Mouse (Mus musculus) megakaryocyte, embryonic 14.5 days (primary cell): ENCODE measurements around the gene Sub1. TPM values are rescaled to one million over a fixed set of nuclear protein-coding genes. Genes with fewer than 3 reads are reported as not detected.

Experiments
- H3K27me3 ChIP-seq: replicated peaks from 2 replicates; pipeline ENCODE3; 2012; ENCODE audit warnings: inconsistent platforms
- H3K36me3 ChIP-seq: replicated peaks from 2 replicates; pipeline ENCODE3; 2012; ENCODE audit warnings: low read length, inconsistent platforms, mixed read lengths
- H3K4me1 ChIP-seq: 2 replicates; pipeline ENCODE4 v1.6.1; 2012; ENCODE audit warnings: inconsistent platforms
- H3K4me3 ChIP-seq: replicated peaks from 2 replicates; pipeline ENCODE3; 2012; ENCODE audit warnings: moderate library complexity, mild to moderate bottlenecking, inconsistent platforms
- H3K9me3 ChIP-seq: 2 replicates; pipeline ENCODE4 v1.6.1; 2012; ENCODE audit warnings: inconsistent platforms
- FLI1 ChIP-seq: IDR thresholded peaks from 2 replicates; pipeline ENCODE4 v1.6.1; 2012; ENCODE audit warnings: low read length, inconsistent platforms, mixed read lengths
- GATA1 ChIP-seq: IDR thresholded peaks from 3 replicates; pipeline ENCODE4 v1.6.1; 2012; ENCODE audit warnings: mixed read lengths, low read length, inconsistent platforms, borderline replicate concordance
- polyA plus RNA-seq: library from polyadenylated mRNA; stranded (reverse); fragments of >175 nt; gene quantifications from 2 replicates; pipeline ENCODE4 v1.2.3, GENCODE M21; 2012; ENCODE audit warnings: low replicate concordance; ENCODE audit not compliant: insufficient read depth

Sub1 gene
- polyA plus RNA-seq, 1 experiment, result 24.6 TPM

DNA sequence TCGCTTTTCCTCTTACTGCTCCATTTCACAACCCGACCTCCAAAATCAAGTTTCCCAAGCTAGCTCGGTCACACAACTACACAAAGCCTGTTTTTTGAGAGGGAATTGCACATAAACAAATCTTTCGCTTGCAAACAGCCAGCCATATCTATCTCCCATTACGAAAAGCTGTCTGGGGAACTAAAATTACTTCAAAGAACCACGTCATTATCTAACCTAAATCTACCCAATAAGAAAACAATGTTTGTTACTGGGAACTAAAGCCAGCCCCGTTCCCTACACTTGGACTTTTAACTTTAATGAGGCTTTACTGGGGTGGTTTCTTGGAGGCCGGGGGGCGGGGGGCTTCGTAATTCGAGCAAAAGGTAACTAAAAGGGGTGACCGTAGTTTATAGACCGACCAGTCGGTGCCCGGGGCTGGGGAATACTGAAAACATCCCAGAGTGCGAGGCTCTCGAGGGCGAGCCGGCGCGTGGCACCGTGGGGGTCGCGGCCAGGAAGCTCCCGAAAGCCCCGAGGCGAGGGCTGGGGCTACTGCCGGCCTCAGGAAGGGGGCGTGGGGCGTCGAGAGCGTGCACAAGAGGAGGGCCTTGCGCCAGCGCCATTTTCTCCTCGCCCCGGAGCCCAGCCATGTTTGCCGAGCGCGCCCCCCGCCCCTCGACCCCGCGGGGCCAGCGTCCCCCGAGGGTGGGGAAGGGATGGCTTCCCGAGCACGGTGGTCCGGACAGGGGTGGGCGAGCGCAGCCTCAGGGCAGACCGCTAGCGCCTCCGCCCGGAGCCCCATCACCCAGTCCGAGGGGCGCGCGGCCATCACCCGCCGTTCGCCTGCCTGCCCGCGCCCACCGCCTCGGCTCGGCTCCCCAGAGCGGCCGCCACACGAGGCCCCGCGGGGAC is 1.6 kb downstream of the Sub1 start:
- TF ChIP-seq FLI1 (no peak), GATA1 (no peak)
- Histone ChIP-seq H3K4me3 (peak overlapping the region; percentile 92), H3K4me1 (peaks cover 36% of the 10 kb centered on the region), H3K36me3 (peaks cover 39% of the 10 kb centered on the region), H3K27me3 (no peaks in the 10 kb centered on the region), H3K9me3 (no peaks in the 10 kb centered on the region)

DNA sequence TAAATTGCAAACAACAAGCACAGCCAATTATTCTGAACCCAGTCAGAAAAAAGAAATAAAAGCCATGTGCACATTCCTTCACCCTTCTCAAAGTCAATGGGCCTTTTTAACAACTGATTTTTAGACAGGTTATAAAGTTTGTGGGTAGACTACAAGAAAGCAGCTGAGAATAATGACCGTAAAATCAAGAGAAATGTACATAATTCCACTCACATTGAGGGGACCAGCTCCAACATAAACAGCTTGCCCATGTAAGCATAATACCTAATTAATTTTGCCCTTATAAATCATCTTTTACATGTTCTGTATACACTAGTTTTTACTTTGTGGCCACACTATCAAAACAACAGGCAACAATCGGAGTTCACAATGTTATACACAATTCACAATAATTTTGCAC is 2.8 kb downstream of the Sub1 start:
- TF ChIP-seq FLI1, result no peak
- TF ChIP-seq GATA1, result no peak
- Histone ChIP-seq H3K27me3 (no peaks in the 10 kb centered on the region), H3K9me3 (no peaks in the 10 kb centered on the region), H3K36me3 (peaks cover 51% of the 10 kb centered on the region), H3K4me3 (no peak overlapping the region), H3K4me1 (peaks cover 32% of the 10 kb centered on the region)

DNA sequence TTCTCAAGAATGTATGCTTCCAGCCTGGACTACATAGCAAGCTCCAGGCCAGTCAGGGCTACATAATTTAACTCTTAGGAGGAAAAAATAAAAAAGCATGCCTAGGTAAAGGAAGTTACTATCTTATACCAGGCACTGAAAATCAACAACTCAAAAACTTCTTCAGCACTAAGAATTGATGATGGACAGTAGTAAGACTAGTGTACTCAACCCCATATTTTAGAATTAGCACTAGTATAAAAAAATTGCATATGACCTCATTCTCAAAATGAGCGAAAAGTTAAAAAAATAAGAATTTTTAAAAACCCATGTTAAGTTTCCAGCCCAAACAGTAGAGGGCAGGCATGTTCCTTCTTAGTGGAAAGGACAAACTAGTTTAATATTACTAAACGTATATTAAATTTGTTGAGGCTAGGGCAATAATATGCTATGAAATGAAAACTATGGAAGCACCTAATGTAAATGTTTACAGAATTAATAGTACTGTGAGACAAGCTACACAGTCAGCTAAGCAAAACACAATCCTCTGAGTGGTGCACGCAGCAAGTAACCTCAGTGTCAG is 5.2 kb downstream of the Sub1 start:
- Histone ChIP-seq H3K4me1 (peaks cover 45% of the 10 kb centered on the region), H3K27me3 (no peaks in the 10 kb centered on the region), H3K36me3 (peaks cover 75% of the 10 kb centered on the region), H3K9me3 (no peaks in the 10 kb centered on the region), H3K4me3 (no peak overlapping the region)
- TF ChIP-seq GATA1 (no peak), FLI1 (no peak)

DNA sequence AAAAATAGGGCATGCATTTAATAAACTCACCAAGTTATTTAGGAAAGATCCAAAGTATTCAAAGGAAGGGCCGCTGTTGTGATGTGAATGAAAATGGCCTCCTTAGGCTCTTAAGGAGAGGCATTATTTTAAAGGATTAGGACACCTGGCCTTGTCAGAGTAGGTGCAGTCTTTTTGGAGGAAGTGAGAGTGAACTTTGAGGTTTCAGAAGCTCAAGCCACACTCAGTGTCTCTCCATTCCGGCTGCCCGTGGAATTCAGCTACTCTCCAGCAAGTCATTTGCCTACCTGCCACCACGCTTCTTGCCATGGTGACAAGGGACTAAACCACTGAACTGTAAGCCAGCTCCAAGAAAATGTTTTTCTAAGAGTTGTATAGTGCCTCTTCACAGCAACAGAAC is 8.2 kb downstream of the Sub1 start:
- no peak for TF ChIP-seq GATA1
- no peak for TF ChIP-seq FLI1
- Histone ChIP-seq H3K4me3 (no peak overlapping the region), H3K36me3 (peaks cover 99% of the 10 kb centered on the region), H3K4me1 (peaks cover 38% of the 10 kb centered on the region), H3K9me3 (no peaks in the 10 kb centered on the region), H3K27me3 (no peaks in the 10 kb centered on the region)

DNA sequence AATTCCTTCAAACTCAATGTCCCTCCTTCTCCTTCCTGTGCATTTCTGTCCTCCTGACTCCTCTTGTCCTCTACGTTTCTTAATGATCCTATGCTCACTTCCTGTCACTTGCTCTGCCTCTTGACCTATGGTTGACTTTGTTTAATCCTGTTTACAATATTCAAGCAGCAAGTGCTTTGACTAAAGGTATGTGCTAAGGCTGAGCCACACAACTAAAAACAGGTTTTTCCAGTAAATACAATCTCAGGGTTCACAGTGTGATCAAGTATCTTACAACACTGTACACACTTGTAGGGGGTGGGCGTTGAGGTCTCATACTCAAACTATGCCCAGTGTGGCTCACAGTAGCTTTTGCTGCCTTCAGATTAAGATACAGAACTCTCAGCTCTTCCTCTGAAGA is 8.9 kb downstream of the Sub1 start:
- no peaks in the 10 kb centered on the region for H3K27me3 ChIP-seq

DNA sequence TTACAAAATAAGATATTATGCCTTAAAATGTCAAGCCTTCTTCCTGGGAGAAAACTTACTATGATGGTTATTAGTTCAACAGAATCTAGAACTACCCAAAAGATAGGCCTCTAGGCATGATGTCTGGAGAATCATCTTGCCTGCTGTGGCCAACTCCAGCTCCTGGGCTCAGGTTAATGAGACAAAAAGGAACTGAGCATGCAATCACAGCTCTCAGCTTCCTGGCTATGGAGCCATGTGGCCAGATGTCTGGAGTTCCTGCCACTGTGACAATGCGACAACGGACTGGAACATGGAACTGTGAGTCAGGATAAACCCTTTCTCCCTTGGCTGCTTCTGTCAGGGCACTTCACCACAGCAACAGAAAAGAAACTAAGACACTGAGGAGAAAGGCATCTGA is 14.8 kb downstream of the Sub1 start:
- Histone ChIP-seq H3K4me3 (no peak overlapping the region), H3K4me1 (peaks cover 30% of the 10 kb centered on the region), H3K9me3 (no peaks in the 10 kb centered on the region), H3K27me3 (no peaks in the 10 kb centered on the region), H3K36me3 (peaks cover 100% of the 10 kb centered on the region)
- TF ChIP-seq GATA1, result no peak

More for the DNA sequence above, 8.9 kb downstream of the Sub1 start:
- Histone ChIP-seq H3K4me1 (peaks cover 37% of the 10 kb centered on the region), H3K36me3 (peaks cover 99% of the 10 kb centered on the region), H3K9me3 (no peaks in the 10 kb centered on the region), H3K4me3 (no peak overlapping the region)
- TF ChIP-seq FLI1, result no peak
- no peak for TF ChIP-seq GATA1

DNA sequence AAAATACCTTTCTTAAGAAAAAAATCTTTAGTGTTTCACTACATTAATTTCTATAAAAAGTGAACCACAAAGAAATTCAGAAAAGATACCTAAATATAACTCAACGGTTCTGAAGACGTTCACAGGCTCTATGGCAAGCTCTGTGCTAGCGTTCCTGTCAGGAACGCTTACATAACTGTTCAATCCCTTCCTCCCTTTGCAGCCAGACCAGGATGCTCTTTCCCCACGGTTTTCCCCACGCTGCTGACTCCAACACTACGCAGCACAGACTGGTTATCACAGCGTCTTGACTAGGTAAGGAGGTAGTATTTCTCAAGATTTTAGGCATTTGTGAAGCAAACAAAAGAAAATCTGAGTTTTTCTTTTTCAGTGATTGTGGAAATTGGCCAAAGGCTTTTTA is 15.3 kb downstream of the Sub1 start:
- TF ChIP-seq GATA1 (no peak), FLI1 (no peak)
- Histone ChIP-seq H3K9me3 (no peaks in the 10 kb centered on the region), H3K4me1 (peaks cover 30% of the 10 kb centered on the region), H3K4me3 (no peak overlapping the region), H3K27me3 (no peaks in the 10 kb centered on the region), H3K36me3 (peaks cover 99% of the 10 kb centered on the region)

DNA sequence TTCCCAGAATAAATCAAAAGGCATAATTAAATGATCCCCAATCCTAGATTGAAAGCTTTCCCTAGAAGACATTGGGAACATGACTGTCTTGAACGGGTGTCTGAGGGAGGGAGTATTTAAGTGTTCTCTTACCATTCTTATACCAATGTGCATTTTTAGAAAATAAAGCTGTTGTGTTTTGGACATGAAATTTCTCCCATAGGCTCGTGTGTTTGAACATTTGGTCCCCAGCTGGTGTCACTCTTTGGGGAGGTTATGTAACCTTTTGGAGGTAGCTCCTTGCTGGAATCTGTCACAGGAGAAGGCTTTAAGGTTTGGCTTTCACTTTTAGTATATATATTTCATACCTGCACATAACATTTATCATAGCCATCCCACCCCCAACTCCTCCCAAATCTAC is 18.6 kb downstream of the Sub1 start:
- TF ChIP-seq GATA1 (no peak), FLI1 (no peak)
- peaks cover 12% of the 10 kb centered on the region for H3K4me1 ChIP-seq
- H3K4me3 ChIP-seq, result no peak overlapping the region
- peaks cover 90% of the 10 kb centered on the region for H3K36me3 ChIP-seq
- H3K27me3 ChIP-seq, result no peaks in the 10 kb centered on the region
- H3K9me3 ChIP-seq, result peaks cover 12% of the 10 kb centered on the region; the same call in 1 of the 2 replicates

DNA sequence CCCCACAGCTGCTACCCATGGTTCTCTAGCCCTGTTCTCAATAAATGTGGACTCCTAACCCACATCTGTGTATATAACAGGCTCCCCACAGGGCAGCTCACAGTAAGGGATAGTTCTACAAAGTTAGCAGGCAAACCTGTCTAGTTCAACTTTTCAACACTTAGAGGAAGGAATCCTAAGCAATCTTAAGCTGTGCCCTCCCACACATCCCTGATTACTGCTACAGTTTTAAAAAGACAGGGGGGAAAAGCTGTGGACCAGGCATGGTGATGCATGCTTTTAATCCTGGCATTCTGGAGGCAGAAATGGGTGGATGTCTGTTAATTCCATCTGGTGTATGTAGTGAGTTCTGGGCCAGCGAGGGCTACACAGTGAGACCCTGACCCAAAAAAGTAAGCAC is 19.7 kb downstream of the Sub1 start:
- H3K4me1 ChIP-seq, result peaks cover 7% of the 10 kb centered on the region
- H3K9me3 ChIP-seq, result peaks cover 12% of the 10 kb centered on the region; the same call in 1 of the 2 replicates
- no peaks in the 10 kb centered on the region for H3K27me3 ChIP-seq
- H3K36me3 ChIP-seq, result peaks cover 79% of the 10 kb centered on the region
- H3K4me3 ChIP-seq, result no peak overlapping the region
- TF ChIP-seq GATA1 (no peak), FLI1 (no peak)

DNA sequence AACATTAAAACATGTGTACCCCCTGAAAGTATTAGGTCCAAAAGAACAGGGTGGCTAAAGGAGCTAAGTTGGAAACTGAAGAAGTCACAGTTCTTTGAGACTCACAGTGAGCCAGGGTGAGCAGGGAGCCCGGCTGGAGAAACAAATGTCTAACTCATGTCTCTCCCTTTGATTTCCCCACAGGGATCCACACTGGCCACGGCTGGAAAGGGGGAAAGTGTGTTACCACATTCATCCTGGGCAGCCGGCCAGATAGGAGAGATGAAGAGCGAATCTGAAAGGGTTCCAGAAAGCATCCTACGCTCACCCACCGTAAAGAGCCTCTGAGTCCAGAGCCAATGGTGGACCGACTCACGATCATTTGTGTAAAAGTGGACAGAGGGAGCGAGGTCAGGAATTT is 20.9 kb downstream of the Sub1 start:
- H3K4me1 ChIP-seq, result peaks cover 9% of the 10 kb centered on the region
- H3K36me3 ChIP-seq, result peaks cover 66% of the 10 kb centered on the region
- peaks cover 12% of the 10 kb centered on the region; the same call in 1 of the 2 replicates for H3K9me3 ChIP-seq
- no peaks in the 10 kb centered on the region for H3K27me3 ChIP-seq
- H3K4me3 ChIP-seq, result no peak overlapping the region
- TF ChIP-seq FLI1 (no peak), GATA1 (no peak)
